Mouse (Mus musculus) lung, postnatal 0 days (tissue): ENCODE results near the gene Ramp2.

ENCODE experiments used
- CTCF ChIP-seq: IDR thresholded peaks from 2 replicates; pipeline ENCODE4 v1.5.1; 2016; ENCODE audit warnings: antibody characterized with exemption, mild to moderate bottlenecking
- EP300 ChIP-seq: IDR thresholded peaks from 2 replicates; pipeline ENCODE4 v1.6.1; 2016; ENCODE audit warnings: antibody characterized with exemption, mild to moderate bottlenecking, control low read depth

DNA sequence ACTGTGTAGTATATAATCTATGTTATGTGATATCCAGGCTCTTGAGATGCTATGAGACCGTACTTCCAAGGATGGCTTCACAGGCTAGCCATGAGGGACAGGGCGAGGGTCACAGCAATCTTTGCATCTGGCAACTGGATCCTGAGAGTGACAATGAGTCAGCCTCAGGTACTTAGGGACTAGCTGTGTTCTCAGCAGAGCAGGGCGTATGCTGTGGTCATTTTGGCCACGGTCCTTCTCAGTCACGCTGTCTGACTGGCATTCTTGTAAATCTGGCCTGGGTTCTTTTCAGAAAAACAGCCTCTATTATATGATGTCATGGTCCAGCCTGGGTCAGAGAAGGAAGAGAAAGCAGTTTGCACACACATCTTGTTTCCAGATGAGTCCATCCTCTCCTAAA is 9.0 kb upstream of the Ramp2 start:
- TF ChIP-seq CTCF = no peak
- TF ChIP-seq EP300 = no peak
